Mouse (Mus musculus) small intestine, adult 2 months (tissue): ENCODE results near the gene Sema6b. TPM values are rescaled to one million over a fixed set of nuclear protein-coding genes. Genes with fewer than 3 reads are reported as not detected.

Experiments
- H3K27ac ChIP-seq: fragments of 200-500 bp; 2 replicates; pipeline ENCODE4 v1.5.1; 2012; ENCODE audit warnings: low read depth, low read length, control low read depth, inconsistent platforms; ENCODE audit not compliant: insufficient read depth
- H3K27me3 ChIP-seq: fragments of 200-500 bp; 2 replicates; pipeline ENCODE4 v1.6.1; 2012; ENCODE audit warnings: mild to moderate bottlenecking, moderate library complexity, low read length, inconsistent platforms; ENCODE audit not compliant: control insufficient read depth, insufficient read depth
- H3K36me3 ChIP-seq: fragments of 200-500 bp; 2 replicates; pipeline ENCODE4 v1.6.1; 2012; ENCODE audit warnings: mild to moderate bottlenecking, low read length, control low read depth, inconsistent platforms; ENCODE audit not compliant: control insufficient read depth, insufficient read depth
- H3K4me1 ChIP-seq: fragments of 200-500 bp; 2 replicates; pipeline ENCODE4 v1.6.1; 2012; ENCODE audit warnings: low read length, inconsistent platforms, mixed read lengths; ENCODE audit not compliant: control insufficient read depth, insufficient read depth, insufficient read length
- H3K4me3 ChIP-seq: fragments of 200-500 bp; 2 replicates; pipeline ENCODE4 v1.5.1; 2012; ENCODE audit warnings: low read depth, mild to moderate bottlenecking, control low read depth, inconsistent platforms, low read length, moderate library complexity
- CTCF ChIP-seq: fragments of 200-500 bp; IDR thresholded peaks from 2 replicates; pipeline ENCODE4 v1.5.1; 2012; ENCODE audit warnings: low read depth, mild to moderate bottlenecking, control low read depth, inconsistent platforms, low read length, moderate library complexity, mixed read lengths; ENCODE audit not compliant: insufficient replicate concordance, insufficient read length; ENCODE audit errors: extremely low read depth
- POLR2A ChIP-seq: fragments of 200-500 bp; IDR thresholded peaks from 2 replicates; pipeline ENCODE4 v1.6.1; 2012; ENCODE audit warnings: low read depth, mild to moderate bottlenecking, control low read depth, inconsistent platforms, low read length, moderate library complexity
- WGBS: fragments of 180-500 bp; shearing (Covaris S2); methylation state at CpG from one replicate; pipeline ENCODE4 v1.1.7; 2018; 5-methylcytosine and 5-hydroxymethylcytosine counted together
- polyA plus RNA-seq: library from polyadenylated mRNA; depleted of rRNA; stranded (reverse); fragments of >200 nt; gene quantifications from 2 replicates; pipeline ENCODE4 v1.2.3, GENCODE M21; 2012; rRNA removed

The Sema6b gene
- polyA plus RNA-seq, result 6.4 and 12.2 TPM in 2 replicates

DNA sequence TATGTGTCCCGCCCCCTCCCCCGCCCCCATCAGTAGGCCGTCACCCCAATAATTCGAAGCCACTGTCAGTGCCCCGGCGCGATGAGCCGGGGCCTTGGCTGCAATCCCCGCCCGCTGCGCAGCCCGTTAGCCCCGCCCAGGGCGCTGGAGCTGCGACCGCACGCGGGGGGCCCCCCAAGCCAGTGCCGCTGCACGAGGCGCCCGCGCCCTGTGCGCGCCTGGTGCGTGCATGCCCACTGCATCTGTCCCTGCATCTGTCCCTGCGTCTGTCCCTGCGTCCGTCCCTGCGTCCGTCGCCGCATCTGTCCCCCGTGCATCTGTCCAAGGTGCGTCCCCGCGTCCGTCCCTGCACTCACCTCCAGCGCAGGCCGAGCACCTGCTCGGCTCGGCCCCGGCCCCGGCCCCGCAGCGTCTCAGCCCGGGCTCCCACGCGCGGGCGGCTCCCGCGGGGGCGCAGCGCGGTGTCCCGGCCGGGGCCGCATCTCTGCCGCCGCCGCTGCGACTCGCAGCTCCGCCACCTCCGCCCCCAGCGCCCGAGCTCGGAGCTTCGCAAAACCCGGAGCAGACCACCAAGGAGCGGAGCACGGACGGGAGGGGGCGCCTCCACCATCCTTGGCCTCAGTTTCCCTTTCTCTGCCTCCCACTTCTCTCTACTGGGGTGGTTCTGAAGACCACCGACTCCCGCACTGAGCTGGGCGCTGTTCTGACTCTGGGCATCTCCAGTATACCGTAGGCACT, at the start of gene Sema6b:
TSS of gene Sema6b (minus strand) at position 486 of the 738 bp plus-strand sequence.
- no peak for TF ChIP-seq POLR2A
- TF ChIP-seq CTCF, result no peak
- 3% methylated on average over 78 of the region's 79 CpGs for WGBS

DNA sequence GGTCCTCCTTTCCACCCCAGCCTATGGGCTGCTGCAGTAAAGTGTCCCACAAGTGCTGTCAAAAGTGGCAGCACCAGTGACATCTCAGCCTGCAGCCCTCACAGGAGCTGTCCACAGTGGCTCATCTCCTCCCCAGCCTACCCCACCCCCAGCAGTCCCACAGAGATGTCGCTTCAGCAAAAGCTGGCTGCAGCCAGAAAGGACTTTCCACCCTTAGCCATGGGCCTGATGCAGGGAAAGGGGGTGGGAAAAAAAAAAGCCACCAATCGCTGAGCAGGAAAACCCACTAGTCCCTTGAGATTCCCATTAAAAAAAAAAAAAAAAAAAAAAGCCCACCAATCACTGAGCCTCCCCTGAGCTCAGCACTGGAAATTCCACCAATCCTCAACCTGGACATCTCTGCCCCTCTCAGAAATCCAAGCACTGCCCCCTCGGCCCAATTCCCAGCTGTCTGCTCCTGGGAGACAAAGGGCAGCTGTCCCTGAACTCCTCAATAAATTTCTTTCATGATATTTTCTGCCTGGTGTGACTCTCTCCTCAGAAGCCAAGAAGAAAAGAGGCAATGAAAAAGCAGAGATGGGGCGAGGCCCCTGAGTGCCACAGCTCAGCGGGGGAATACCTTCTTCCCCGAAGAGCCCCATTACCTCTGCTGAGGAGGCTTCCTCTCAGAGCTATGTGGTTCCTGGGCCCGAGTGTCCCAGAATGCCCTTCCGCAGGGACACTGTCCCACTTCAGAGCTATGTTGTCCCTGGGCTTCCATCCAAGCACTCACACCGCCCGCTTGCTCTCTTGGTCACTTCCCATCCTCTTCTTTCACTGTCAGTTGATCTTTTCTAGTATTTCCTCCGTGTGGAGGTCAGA, 45.4 kb upstream of the Sema6b start:
- Histone ChIP-seq H3K27ac (peak overlapping the region; percentile 69), H3K4me1 (peaks cover 6% of the 10 kb centered on the region; the same call in 1 of the 2 replicates), H3K4me3 (no peak overlapping the region), H3K27me3 (no peaks in the 10 kb centered on the region), H3K36me3 (peaks cover 39% of the 10 kb centered on the region)
- 54% methylated on average over 11 of the region's 11 CpGs for WGBS
- no peak for TF ChIP-seq POLR2A

More for the DNA sequence above, at the start of gene Sema6b:
- Histone ChIP-seq H3K4me1 (peaks cover 14% of the 10 kb centered on the region), H3K4me3 (peak within 1 kb of the TSS; percentile 81), H3K27ac (no peak within 1 kb of the TSS), H3K27me3 (peaks cover 44% of the 10 kb centered on the region), H3K36me3 (no peaks in the 10 kb centered on the region)

GRCm38 (mm10) chr17:56183658-56184103, 43.5 kb upstream of the Sema6b start, which contains the start of gene Mydgf:
Gene Mydgf (minus strand): TSS chr17:56183920.
- Histone ChIP-seq H3K36me3 (peaks cover 39% of the 10 kb centered on the region), H3K27me3 (no peaks in the 10 kb centered on the region), H3K4me3 (peak within 1 kb of the TSS; percentile 94), H3K27ac (peak within 1 kb of the TSS; percentile 40; the same call in 1 of the 2 replicates), H3K4me1 (peaks cover 6% of the 10 kb centered on the region; the same call in 1 of the 2 replicates)
- under 1% methylated on average over 47 of the region's 47 CpGs for WGBS
- TF ChIP-seq CTCF (no peak), POLR2A (peak; percentile 54; the same call in 1 of the 2 replicates)

- Histone ChIP-seq H3K27ac (peak overlapping the region; percentile 40; the same call in 1 of the 2 replicates), H3K4me1 (peaks cover 6% of the 10 kb centered on the region; the same call in 1 of the 2 replicates), H3K4me3 (peak overlapping the region; percentile 94), H3K27me3 (no peaks in the 10 kb centered on the region), H3K36me3 (peaks cover 38% of the 10 kb centered on the region)
- no peak for TF ChIP-seq POLR2A
- no peak for TF ChIP-seq CTCF
- WGBS, result 1% methylated on average over 14 of the region's 14 CpGs
Measured at GRCm38 (mm10) chr17:56182975-56183657, 43.0 kb upstream of the Sema6b start.

DNA sequence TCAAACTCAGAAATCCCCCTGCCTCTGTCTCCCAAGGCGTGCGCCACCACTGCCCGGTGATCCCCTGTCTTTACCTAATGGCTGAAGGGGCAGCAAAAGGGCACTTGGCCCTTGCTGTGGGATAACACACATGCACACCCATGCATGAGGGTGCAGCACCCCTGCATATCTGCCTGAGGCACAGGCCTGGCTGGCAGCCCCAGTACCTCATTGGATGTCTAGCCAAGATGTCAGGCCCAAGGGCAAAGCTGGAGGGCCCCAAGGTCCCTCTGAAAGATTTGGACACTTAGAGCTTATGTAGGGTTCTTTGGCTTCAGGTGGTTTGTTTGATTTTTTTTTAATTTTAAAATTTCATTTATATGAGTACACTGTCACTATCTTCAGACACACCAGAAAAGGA, 35.3 kb upstream of the Sema6b start:
- Histone ChIP-seq H3K4me1 (no peaks in the 10 kb centered on the region), H3K36me3 (peaks cover 30% of the 10 kb centered on the region), H3K27me3 (no peaks in the 10 kb centered on the region), H3K27ac (no peak overlapping the region), H3K4me3 (no peak overlapping the region)
- TF ChIP-seq CTCF (no peak), POLR2A (no peak)
- WGBS, result 99% methylated on average over 3 of the region's 3 CpGs

GRCm38 (mm10) chr17:56173401-56174046, 33.4 kb upstream of the Sema6b start:
- Histone ChIP-seq H3K36me3 (peaks cover 19% of the 10 kb centered on the region), H3K27ac (no peak overlapping the region), H3K27me3 (no peaks in the 10 kb centered on the region), H3K4me1 (peaks cover 6% of the 10 kb centered on the region), H3K4me3 (no peak overlapping the region)
- TF ChIP-seq CTCF (no peak), POLR2A (no peak)
- WGBS, result 74% methylated on average over 10 of the region's 10 CpGs
